Mouse (Mus musculus): ENCODE results near the gene Prkca. TPM values are rescaled to one million over a fixed set of nuclear protein-coding genes. Genes with fewer than 3 reads are reported as not detected.

The Prkca gene
- total RNA-seq (2023) = 99.7 TPM

DNA sequence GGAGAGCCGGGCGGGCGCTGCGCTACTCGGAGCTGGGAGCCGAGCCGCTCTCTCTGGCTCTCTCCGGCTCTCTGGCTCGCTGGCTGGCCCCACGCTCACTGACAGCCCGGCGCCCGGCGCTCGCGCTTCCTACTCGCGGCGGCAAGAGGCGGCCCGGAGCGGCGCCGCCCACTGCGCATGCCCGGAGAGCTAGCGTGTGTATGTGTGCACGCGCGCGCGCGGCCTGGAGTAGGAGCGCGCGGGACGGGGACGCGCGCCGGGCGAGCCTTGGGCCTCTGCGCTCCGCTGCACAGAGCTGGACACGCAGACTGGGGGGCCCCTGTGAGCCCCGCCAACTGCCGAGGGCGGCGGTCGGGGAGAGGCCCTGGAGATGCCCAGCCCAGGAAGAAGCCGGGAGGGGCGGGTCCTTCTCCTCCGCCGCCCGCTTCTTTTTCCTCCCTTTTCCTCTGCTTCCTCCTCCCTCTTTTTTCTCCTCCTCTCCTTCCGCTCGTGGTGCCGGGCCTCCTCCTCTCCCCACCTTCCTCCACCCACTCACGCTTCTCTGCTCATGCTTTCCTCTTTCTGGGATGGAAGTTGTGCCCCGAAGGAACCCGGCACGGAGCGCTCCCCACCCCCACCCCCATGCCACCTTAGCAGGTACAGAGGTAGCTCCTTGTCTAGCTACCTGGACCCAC lies at the start of gene Prkca:
Gene Prkca, minus strand, starts transcription at position 140 of the 674 bp plus-strand sequence.

DNA sequence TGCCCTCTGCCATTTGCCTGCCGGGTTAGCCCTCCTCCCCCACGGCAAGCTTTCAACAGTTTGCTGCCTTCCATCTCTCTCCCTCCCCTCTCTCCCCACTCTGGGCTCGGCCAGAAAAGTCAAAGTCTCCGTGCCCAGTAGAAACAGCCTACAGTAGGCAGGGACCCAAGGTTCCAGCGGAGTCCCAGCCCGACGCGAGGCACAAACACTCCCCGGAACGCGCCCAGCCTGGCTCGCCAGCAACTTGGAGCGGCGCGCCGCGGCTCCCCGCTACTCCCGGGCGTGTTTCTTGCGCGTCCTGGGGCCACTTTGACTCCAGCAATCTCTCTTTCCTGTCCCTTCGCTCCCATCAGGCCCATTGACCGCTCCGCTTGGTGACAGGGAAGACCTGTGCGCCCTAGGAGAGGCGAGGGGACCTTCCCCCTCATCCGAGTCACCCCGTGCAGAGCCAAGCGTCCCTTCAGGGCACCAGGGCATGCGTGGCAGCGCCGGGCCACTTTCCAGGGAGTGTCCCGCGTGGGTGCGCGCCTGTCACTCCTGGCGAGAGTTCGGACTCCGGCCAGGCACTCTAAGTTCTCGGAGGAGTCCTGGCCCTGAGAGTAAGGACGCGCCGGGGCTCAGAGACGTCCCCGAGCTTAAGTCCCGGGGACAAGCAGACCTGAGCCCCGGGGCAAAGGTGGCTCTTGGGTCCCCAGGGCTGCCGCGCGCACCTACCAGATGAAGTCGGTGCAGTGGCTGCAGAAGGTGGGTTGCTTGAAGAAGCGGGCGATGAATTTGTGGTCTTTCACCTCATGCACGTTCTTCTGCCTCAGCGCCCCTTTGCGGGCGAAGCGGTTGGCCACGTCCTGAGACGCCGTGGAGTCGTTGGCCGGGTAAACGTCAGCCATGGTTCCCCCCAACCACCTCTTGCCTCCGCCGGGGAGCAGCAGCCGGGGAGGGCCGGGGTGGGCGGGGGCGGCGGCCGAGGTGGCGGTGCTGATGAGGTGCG lies 653 bp downstream of the Prkca start, which contains the start of gene Apoh:
Gene Apoh, plus strand, starts transcription at position 574 of the 988 bp plus-strand sequence.

DNA sequence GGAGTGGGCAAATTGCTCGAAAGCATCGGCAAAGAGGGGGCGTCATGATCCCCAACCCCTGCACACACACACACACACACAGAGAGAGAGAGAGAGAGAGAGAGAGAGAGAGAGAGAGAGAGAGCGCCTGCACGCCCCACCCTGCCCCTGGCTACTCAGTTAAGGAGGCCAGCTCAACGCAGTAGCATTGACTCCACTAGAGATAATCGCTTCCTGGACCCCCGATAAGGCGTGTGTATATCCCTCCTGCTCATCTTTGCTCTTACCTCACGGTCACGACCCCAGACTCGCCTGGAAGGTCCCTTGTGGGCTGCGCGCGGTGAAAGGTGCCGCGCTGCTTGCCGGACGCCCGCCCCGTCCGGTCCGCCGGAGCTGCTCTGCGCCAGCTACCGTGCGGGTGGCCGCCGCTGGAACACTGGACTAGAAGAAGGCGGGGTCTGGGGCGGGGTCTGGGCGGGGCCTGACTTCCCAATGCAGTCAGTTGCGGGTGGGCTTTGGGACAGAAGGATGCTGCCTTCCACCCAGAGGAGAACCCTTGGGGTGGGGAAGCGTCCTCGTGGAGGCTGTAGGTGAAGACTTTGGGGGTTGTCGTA lies 429.0 kb downstream of the Prkca start, which contains the start of gene Cacng5:
Gene Cacng5, minus strand, starts transcription at position 422 of the 593 bp plus-strand sequence.

Other genes starting within 250 kb of the Prkca start
- not detected for gene Apoh, start 574 bp downstream of the Prkca start, total RNA-seq (2023)
- gene Cep112, start 81.3 kb upstream of the Prkca start, total RNA-seq (2023) = 1.2 TPM

All from CD4-positive naive resting alpha-beta T cell, adult 76 days (primary cell).